Mouse (Mus musculus) neural tube, embryonic 11.5 days (tissue): Measurements from ENCODE around the gene Mthfd2l. TPM values are rescaled to one million over a fixed set of nuclear protein-coding genes. Genes with fewer than 3 reads are reported as not detected.

Experiments
- ATAC-seq: fragments of 200-750 bp; cut with Nextera tagmentation; 2 replicates; pipeline ENCODE4 v1.8.0; 2017; ENCODE audit warnings: moderate number of reproducible peaks, mild to moderate bottlenecking, moderate TSS enrichment, moderate library complexity; ENCODE audit not compliant: insufficient read depth, low FRiP score, low TSS enrichment
- DNase-seq: peaks from one replicate; pipeline ENCODE4 v3.0.0-alpha.2; 2015; ENCODE audit warnings: low spot score
- H3K27ac ChIP-seq: fragments of 300-500 bp; sonication (generic); 2 replicates; pipeline ENCODE4 v1.5.1; 2014; ENCODE audit warnings: low read depth, mild to moderate bottlenecking, low read length
- H3K27me3 ChIP-seq: fragments of 300-500 bp; sonication (generic); 2 replicates; pipeline ENCODE4 v1.6.1; 2014; ENCODE audit warnings: mild to moderate bottlenecking, low read length, mixed read lengths; ENCODE audit not compliant: control insufficient read depth, insufficient read depth
- H3K36me3 ChIP-seq: fragments of 300-500 bp; sonication (generic); 2 replicates; pipeline ENCODE4 v1.6.1; 2014; ENCODE audit warnings: mild to moderate bottlenecking, low read length, moderate library complexity, mixed read lengths; ENCODE audit not compliant: control insufficient read depth, insufficient read depth
- H3K4me1 ChIP-seq: fragments of 300-500 bp; sonication (generic); 2 replicates; pipeline ENCODE4 v1.6.1; 2014; ENCODE audit warnings: low read length, mixed read lengths; ENCODE audit not compliant: control insufficient read depth, insufficient read depth
- H3K4me2 ChIP-seq: fragments of 300-500 bp; sonication (generic); 2 replicates; pipeline ENCODE4 v1.6.1; 2014; ENCODE audit warnings: low read depth, mild to moderate bottlenecking, moderate library complexity
- H3K4me3 ChIP-seq: fragments of 300-500 bp; sonication (generic); 2 replicates; pipeline ENCODE4 v1.5.1; 2014; ENCODE audit warnings: low read depth, low read length
- H3K9ac ChIP-seq: fragments of 300-500 bp; sonication (generic); 2 replicates; pipeline ENCODE4 v1.6.1; 2014; ENCODE audit warnings: mild to moderate bottlenecking, low read length
- H3K9me3 ChIP-seq: fragments of 300-500 bp; sonication (generic); 2 replicates; pipeline ENCODE4 v1.6.1; 2016; ENCODE audit warnings: low read length; ENCODE audit not compliant: control insufficient read depth
- WGBS: fragments of 180-500 bp; shearing (Covaris S2); extraction: QIAGEN DNeasy Blood & Tissue Kit; methylation state at CpG from one replicate; pipeline ENCODE4 v1.1.7; 2014; 5-methylcytosine and 5-hydroxymethylcytosine counted together
- polyA plus RNA-seq: library from polyadenylated mRNA; unstranded; fragments of >200 nt; fragmentation: Nextera tagmentation; extraction: Ambion mirVana; gene quantifications from 2 replicates; pipeline ENCODE4 v1.2.1, GENCODE M21; 2014

The Mthfd2l gene
- polyA plus RNA-seq, 1 experiment from 2014 or later = 87.7 TPM

GRCm38 (mm10) chr5:91047987-91048386, 117.1 kb downstream of the Mthfd2l start:
- no peak for DNase-seq
- Histone ChIP-seq H3K4me1 (no peaks in the 10 kb centered on the region), H3K27me3 (no peaks in the 10 kb centered on the region), H3K9ac (no peak overlapping the region), H3K27ac (no peak overlapping the region), H3K9me3 (no peaks in the 10 kb centered on the region), H3K36me3 (no peaks in the 10 kb centered on the region), H3K4me2 (no peak overlapping the region), H3K4me3 (no peak overlapping the region)
- WGBS = 86% methylated on average over 6 of the region's 6 CpGs
- no peak for ATAC-seq

GRCm38 (mm10) chr5:91048397-91048796, 117.5 kb downstream of the Mthfd2l start:
- H3K4me2 ChIP-seq = no peak overlapping the region
- no peaks in the 10 kb centered on the region for H3K36me3 ChIP-seq
- H3K9ac ChIP-seq = no peak overlapping the region
- no peaks in the 10 kb centered on the region for H3K27me3 ChIP-seq
- no peak for ATAC-seq
- no peaks in the 10 kb centered on the region for H3K4me1 ChIP-seq
- H3K27ac ChIP-seq = no peak overlapping the region
- H3K4me3 ChIP-seq = no peak overlapping the region
- WGBS = 92% methylated on average over 8 of the region's 8 CpGs
- DNase-seq = no peak
- H3K9me3 ChIP-seq = no peaks in the 10 kb centered on the region

Other genes starting within 250 kb of the Mthfd2l start
- 0.15 TPM in 1 of 2 replicates, not detected in the other for gene Cxcl5, start 171.8 kb upstream of the Mthfd2l start, polyA plus RNA-seq
- gene Ppbp, start 162.6 kb upstream of the Mthfd2l start, polyA plus RNA-seq = 21.7 and 21.8 TPM in 2 replicates
- gene Pf4, start 158.7 kb upstream of the Mthfd2l start, polyA plus RNA-seq = 71.4 and 79.6 TPM in 2 replicates
- not detected in 2 replicates for gene Cxcl3, start 145.0 kb upstream of the Mthfd2l start, polyA plus RNA-seq
- gene Cxcl15, start 136.6 kb upstream of the Mthfd2l start, polyA plus RNA-seq = 0.38 TPM in 1 of 2 replicates, not detected in the other
- not detected in 2 replicates for gene Cxcl1, start 39.9 kb upstream of the Mthfd2l start, polyA plus RNA-seq
- not detected in 2 replicates for gene Cxcl2, start 27.2 kb upstream of the Mthfd2l start, polyA plus RNA-seq
- 0.25 and 0.27 TPM in 2 replicates for gene Epgn, start 96.3 kb downstream of the Mthfd2l start, polyA plus RNA-seq
- not detected in 2 replicates for gene Ereg, start 143.5 kb downstream of the Mthfd2l start, polyA plus RNA-seq
- 0.32 TPM in 1 of 2 replicates, not detected in the other for gene Areg, start 208.5 kb downstream of the Mthfd2l start, polyA plus RNA-seq